Mouse (Mus musculus) embryonic facial prominence, embryonic 14.5 days (tissue): ENCODE results near the gene Nr1i3. TPM values are rescaled to one million over a fixed set of nuclear protein-coding genes. Genes with fewer than 3 reads are reported as not detected.

Experiments
- ATAC-seq: fragments of 200-750 bp; cut with Nextera tagmentation; 2 replicates; pipeline ENCODE4 v1.8.0; 2017; ENCODE audit warnings: low read depth, moderate number of reproducible peaks, moderate TSS enrichment
- DNase-seq: peaks from one replicate; pipeline ENCODE4 v3.0.0-alpha.2; 2015; ENCODE audit warnings: low spot score
- H3K27ac ChIP-seq: fragments of 300-500 bp; sonication (generic); replicated peaks from 2 replicates; pipeline ENCODE4 v1.5.1; 2014; ENCODE audit warnings: low read depth, mild to moderate bottlenecking, low read length, moderate library complexity
- H3K27me3 ChIP-seq: fragments of 300-500 bp; sonication (generic); replicated peaks from 2 replicates; pipeline ENCODE4 v1.6.1; 2014; ENCODE audit warnings: low read length; ENCODE audit not compliant: control insufficient read depth, insufficient read depth
- H3K36me3 ChIP-seq: fragments of 300-500 bp; sonication (generic); 2 replicates; pipeline ENCODE4 v1.6.1; 2014; ENCODE audit warnings: low read length, mixed read lengths; ENCODE audit not compliant: control insufficient read depth, insufficient read depth
- H3K4me1 ChIP-seq: fragments of 300-500 bp; sonication (generic); 2 replicates; pipeline ENCODE4 v1.6.1; 2014; ENCODE audit warnings: antibody characterized with exemption, low read length; ENCODE audit not compliant: control insufficient read depth, insufficient read depth
- H3K4me2 ChIP-seq: fragments of 300-500 bp; sonication (generic); 2 replicates; pipeline ENCODE4 v1.6.1; 2014; ENCODE audit warnings: low read depth, mild to moderate bottlenecking, low read length, moderate library complexity, mixed read lengths
- H3K4me3 ChIP-seq: fragments of 300-500 bp; sonication (generic); 2 replicates; pipeline ENCODE4 v1.5.1; 2014; ENCODE audit warnings: low read depth, mild to moderate bottlenecking, low read length
- H3K9ac ChIP-seq: fragments of 300-500 bp; sonication (generic); 2 replicates; pipeline ENCODE4 v1.6.1; 2014; ENCODE audit warnings: low read depth, mild to moderate bottlenecking, low read length, moderate library complexity, mixed read lengths
- H3K9me3 ChIP-seq: fragments of 300-500 bp; sonication (generic); 2 replicates; pipeline ENCODE4 v1.6.1; 2016; ENCODE audit warnings: low read length; ENCODE audit not compliant: control insufficient read depth
- whole genome bisulfite sequencing: fragments of 180-500 bp; shearing (Covaris S2); extraction: QIAGEN DNeasy Blood & Tissue Kit; methylation state at CpG from one replicate; pipeline ENCODE4 v1.1.7; 2014; 5-methylcytosine and 5-hydroxymethylcytosine counted together
- polyA plus RNA-seq: library from polyadenylated mRNA; unstranded; fragments of >200 nt; fragmentation: Nextera tagmentation; extraction: Ambion mirVana; gene quantifications from 2 replicates; pipeline ENCODE4 v1.2.1, GENCODE M21; 2014

Gene Nr1i3
- polyA plus RNA-seq, 1 experiment from 2014 or later = 0.15 TPM

- no peak for DNase-seq
- H3K27ac ChIP-seq = no peak overlapping the region; the same call in 1 of the 2 replicates
- H3K9me3 ChIP-seq = no peaks in the 10 kb centered on the region
- peaks cover 18% of the 10 kb centered on the region for H3K36me3 ChIP-seq
- WGBS = 7% methylated on average over 22 of the region's 22 CpGs
- no peak for ATAC-seq
- H3K4me3 ChIP-seq = peak overlapping the region; percentile 52
- 0 out of 2 replicates have a peak, but pooled peaks cover 8% of the 10 kb centered on the region for H3K4me1 ChIP-seq
- H3K4me2 ChIP-seq = peak overlapping the region; percentile 84
- H3K27me3 ChIP-seq = no peaks in the 10 kb centered on the region
- H3K9ac ChIP-seq = peak overlapping the region; percentile 61
Observed at GRCm38 (mm10) chr1:171221281-171222193, 7.8 kb downstream of the Nr1i3 start.

DNA sequence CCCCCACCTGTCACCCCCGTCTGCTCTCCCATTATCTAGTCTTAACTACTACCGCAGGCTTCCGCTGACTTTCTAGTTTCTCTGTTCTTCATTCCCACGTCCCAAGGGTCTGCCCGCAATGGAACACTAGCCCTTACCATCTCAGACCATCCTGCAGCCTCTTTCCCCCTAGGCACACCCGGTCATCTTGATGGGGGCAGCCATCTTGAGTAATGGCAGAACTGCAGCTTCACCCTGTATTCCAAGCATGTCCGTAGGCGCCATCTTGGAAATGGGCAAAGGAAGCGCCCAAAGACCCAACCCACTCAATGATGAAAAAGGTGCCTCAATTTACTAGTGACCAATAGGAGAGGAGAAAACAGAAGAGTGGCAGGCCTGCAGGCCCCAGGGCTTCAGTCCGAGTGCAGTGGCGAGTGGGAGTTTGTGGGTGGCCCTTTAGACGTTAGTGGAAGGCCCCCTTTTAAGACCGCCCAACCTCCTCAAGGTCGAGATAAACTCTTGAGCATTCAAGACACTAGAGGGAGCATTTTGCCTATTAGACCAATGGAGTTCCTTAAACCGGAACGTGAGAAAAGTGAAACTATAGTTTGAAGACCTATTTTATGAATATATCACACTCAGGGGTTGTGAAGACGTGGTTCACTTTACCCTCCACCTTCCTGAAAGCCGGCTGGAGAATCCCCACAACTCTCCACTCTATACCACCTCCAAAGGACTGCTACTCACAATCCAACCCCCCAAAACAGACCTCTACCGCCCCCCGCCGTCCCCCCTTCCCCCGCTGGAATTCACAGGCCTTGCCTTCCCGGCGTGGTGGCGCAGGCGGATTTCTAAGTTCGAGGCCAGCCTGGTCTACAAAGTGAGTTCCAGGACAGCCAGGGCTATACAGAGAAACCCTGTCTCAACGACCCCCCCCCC is 8.7 kb downstream of the Nr1i3 start, which contains the start of gene Tomm40l:
Tomm40l (minus strand) TSS at position 277 of the 918 bp plus-strand sequence.
- peak within 1 kb of the TSS; percentile 84 for H3K4me2 ChIP-seq
- WGBS = 1% methylated on average over 27 of the region's 28 CpGs
- peak within 1 kb of the TSS; percentile 52 for H3K4me3 ChIP-seq
- peak within 1 kb of the TSS; percentile 91 for H3K27ac ChIP-seq
- peak within 1 kb of the TSS; percentile 65 for H3K9ac ChIP-seq
- peak; percentile 100 for DNase-seq
- peaks cover 18% of the 10 kb centered on the region for H3K36me3 ChIP-seq
- H3K9me3 ChIP-seq = no peaks in the 10 kb centered on the region
- ATAC-seq = peak; percentile 99
- no peaks in the 10 kb centered on the region for H3K27me3 ChIP-seq
- H3K4me1 ChIP-seq = 0 out of 2 replicates have a peak, but pooled peaks cover 8% of the 10 kb centered on the region

GRCm38 (mm10) chr1:171223168-171223567 is 9.4 kb downstream of the Nr1i3 start:
- no peaks in the 10 kb centered on the region for H3K27me3 ChIP-seq
- peak overlapping the region; percentile 52 for H3K4me3 ChIP-seq
- peak overlapping the region; percentile 91 for H3K27ac ChIP-seq
- H3K4me2 ChIP-seq = peak overlapping the region; percentile 48
- H3K4me1 ChIP-seq = 0 out of 2 replicates have a peak, but pooled peaks cover 8% of the 10 kb centered on the region
- H3K9me3 ChIP-seq = no peaks in the 10 kb centered on the region
- peak overlapping the region; percentile 65 for H3K9ac ChIP-seq
- no peak for ATAC-seq
- WGBS = 88% methylated on average over 6 of the region's 6 CpGs
- peaks cover 15% of the 10 kb centered on the region; the same call in 1 of the 2 replicates for H3K36me3 ChIP-seq
- DNase-seq = no peak

DNA sequence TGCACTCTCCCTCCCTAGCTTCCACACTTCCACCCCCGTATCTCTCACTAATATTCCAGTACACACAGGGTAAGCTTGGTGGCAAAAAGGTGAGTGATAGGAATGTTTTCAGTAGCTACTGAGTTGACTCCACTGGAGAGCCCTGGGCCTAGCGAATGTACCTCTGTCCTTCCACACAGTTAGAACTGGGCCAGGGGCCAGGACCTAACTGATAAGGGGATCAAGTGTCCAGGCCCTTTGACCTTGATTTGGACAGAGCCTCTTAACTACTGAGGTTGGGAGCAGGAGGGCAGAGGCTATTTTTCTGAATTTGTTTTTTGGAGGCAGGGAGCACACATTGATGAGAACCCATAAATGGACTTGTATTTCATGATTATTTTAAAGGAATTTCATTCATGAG is 10.0 kb downstream of the Nr1i3 start:
- WGBS = 77% methylated on average over 2 of the region's 2 CpGs
- ATAC-seq (no peak), DNase-seq (no peak)
- no peak overlapping the region for H3K27ac ChIP-seq
- H3K4me1 ChIP-seq = 0 out of 2 replicates have a peak, but pooled peaks cover 8% of the 10 kb centered on the region
- H3K9me3 ChIP-seq = no peaks in the 10 kb centered on the region
- H3K36me3 ChIP-seq = peaks cover 15% of the 10 kb centered on the region; the same call in 1 of the 2 replicates
- H3K4me3 ChIP-seq = no peak overlapping the region
- H3K9ac ChIP-seq = no peak overlapping the region
- H3K4me2 ChIP-seq = no peak overlapping the region
- no peaks in the 10 kb centered on the region for H3K27me3 ChIP-seq

DNA sequence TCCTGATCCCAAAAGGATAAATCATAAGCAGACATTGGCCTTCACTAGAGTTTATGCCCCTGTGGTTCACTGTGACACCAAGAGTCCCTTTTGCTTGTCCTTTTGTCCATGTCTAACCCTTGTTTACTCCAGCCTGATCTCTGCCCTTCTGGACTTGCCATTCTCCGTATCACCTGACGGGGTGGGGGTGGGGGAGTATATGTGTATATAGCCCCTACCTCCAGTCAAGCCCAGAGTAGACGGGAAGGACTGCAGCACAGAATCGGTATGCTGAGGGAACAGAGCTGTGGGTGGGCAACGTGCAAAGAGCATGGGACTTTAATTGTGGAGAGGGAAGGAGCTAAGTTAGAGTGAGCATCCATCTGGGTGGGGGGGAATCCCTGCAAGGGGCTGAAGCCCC is 11.1 kb downstream of the Nr1i3 start, which contains the start of gene Apoa2:
Apoa2 (plus strand) TSS at position 198 of the 400 bp plus-strand sequence.
- ATAC-seq (no peak), DNase-seq (no peak)
- 71% methylated on average over 5 of the region's 5 CpGs for WGBS
- Histone ChIP-seq H3K9ac (no peak within 1 kb of the TSS), H3K4me1 (0 out of 2 replicates have a peak, but pooled peaks cover 8% of the 10 kb centered on the region), H3K36me3 (0 out of 2 replicates have a peak, but pooled peaks cover 5% of the 10 kb centered on the region), H3K4me2 (no peak within 1 kb of the TSS), H3K4me3 (no peak within 1 kb of the TSS), H3K9me3 (no peaks in the 10 kb centered on the region), H3K27ac (no peak within 1 kb of the TSS), H3K27me3 (no peaks in the 10 kb centered on the region)

GRCm38 (mm10) chr1:171226780-171227179 is 13.0 kb downstream of the Nr1i3 start:
- DNase-seq (no peak), ATAC-seq (no peak)
- Histone ChIP-seq H3K27ac (no peak overlapping the region), H3K27me3 (no peaks in the 10 kb centered on the region), H3K4me2 (no peak overlapping the region), H3K9ac (no peak overlapping the region), H3K4me1 (no peaks in the 10 kb centered on the region), H3K36me3 (no peaks in the 10 kb centered on the region), H3K4me3 (no peak overlapping the region), H3K9me3 (no peaks in the 10 kb centered on the region)
- 59% methylated on average over 4 of the region's 4 CpGs for WGBS

DNA sequence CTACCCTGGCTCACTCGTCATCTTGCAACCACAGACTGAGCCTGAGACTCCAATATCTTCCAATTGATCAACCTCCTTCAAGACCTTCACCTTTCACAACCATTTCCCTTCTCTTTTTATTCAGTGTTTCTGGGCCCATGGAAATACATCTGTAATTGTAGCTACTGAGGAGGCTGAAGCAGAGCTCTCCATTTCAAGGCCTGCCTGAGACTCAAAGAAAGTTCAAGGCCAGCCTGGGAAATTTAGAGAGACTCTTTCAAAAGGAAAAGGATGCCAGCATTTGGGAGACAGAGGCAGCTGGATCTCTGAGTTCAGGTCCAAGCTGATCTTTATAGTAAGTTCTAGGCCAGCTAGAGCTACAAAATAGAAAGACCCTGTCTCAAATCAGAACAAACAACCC is 14.1 kb downstream of the Nr1i3 start:
- no peaks in the 10 kb centered on the region for H3K27me3 ChIP-seq
- no peak overlapping the region for H3K4me2 ChIP-seq
- H3K9ac ChIP-seq = no peak overlapping the region
- no peak overlapping the region for H3K27ac ChIP-seq
- ATAC-seq (no peak), DNase-seq (no peak)
- no peaks in the 10 kb centered on the region for H3K4me1 ChIP-seq
- no peak overlapping the region for H3K4me3 ChIP-seq
- WGBS = 80% methylated on average over 1 of the region's 1 CpGs
- no peaks in the 10 kb centered on the region for H3K36me3 ChIP-seq
- no peaks in the 10 kb centered on the region for H3K9me3 ChIP-seq

DNA sequence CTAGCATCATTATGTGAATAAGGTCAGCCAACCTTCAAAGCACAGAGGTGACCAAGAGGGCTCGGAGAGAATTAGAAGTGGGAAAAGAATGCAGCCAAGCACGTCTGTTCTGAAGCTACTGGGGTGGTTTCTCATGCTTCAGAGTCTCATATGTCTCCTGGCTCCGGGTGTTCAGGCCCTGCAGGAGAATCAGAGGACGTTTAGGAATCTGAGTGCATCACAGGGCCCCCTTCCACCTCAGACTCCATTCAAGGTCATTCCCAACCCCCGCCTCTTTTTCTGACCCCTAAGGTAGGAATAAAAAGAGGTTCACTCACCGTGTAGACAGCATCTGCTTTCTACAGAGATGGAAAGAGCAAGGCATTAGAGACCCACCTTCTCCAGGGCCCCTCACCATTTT is 16.0 kb downstream of the Nr1i3 start:
- ATAC-seq = no peak

More for the DNA sequence above, 16.0 kb downstream of the Nr1i3 start:
- Histone ChIP-seq H3K4me1 (no peaks in the 10 kb centered on the region), H3K27ac (no peak overlapping the region), H3K9ac (no peak overlapping the region), H3K9me3 (no peaks in the 10 kb centered on the region), H3K4me3 (no peak overlapping the region), H3K36me3 (peaks cover 17% of the 10 kb centered on the region), H3K4me2 (no peak overlapping the region), H3K27me3 (no peaks in the 10 kb centered on the region)
- 45% methylated on average over 6 of the region's 6 CpGs for WGBS
- DNase-seq = no peak
